Comparison of ENCODE assay signal across 26 mouse cellular contexts in the genomic region with DNA sequence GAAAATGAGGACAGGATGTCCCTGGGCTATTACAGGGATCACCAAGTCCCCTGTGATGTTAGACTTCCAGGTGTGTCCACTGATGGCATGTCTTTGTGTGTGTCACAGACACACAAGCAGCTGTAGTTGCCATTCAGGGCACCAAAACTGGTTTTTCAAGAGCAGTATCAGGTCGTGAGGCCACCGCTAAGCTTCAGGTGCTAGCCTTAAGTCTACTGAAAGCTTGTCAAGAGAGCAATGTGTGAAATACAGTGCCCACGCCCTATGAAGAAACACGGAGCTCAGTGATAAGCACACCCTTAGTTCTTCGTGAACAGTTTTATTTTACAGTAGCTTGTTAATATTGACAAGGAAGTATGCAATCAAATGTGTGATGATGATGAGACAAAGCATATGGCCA.
A peak's percentile ranks its signal among the peaks of the same experiment; 100 is the strongest.
DNase-seq lines count a peak whose midpoint lies in the region; ATAC-seq and TF ChIP-seq lines count a peak whose summit lies in the region.
"Had no signal": no experiment of that assay in that cellular context is flagged by ENCODE, and none has a peak within 500 bp of the region (broad histone marks: within the 10 kb centered on the region; RNA-seq: fewer than 3 reads in every experiment).

No protein-coding gene starts in this region.

- intact Hi-C loops in heart, postnatal 14 days (cut with DNase I): no loop called here

- H3K4me2 ChIP-seq in embryonic facial prominence, embryonic 14.5 days (ENCODE audit: low read depth, low read length): no peak overlapping the region
- peak overlapping the region; percentile 38 for H3K4me2 ChIP-seq in heart, embryonic 14.5 days (ENCODE audit: low read length)
- no peak overlapping the region for H3K4me2 ChIP-seq in intestine, postnatal 0 days (replicated peaks; ENCODE audit: low read depth)
- H3K4me2 ChIP-seq in stomach, postnatal 0 days (replicated peaks; ENCODE audit: low read depth): no peak overlapping the region
- no peak overlapping the region for H3K4me2 ChIP-seq in forebrain, embryonic 16.5 days (ENCODE audit: low read length)
- H3K4me2 ChIP-seq: embryonic facial prominence, embryonic 13.5 days; forebrain, embryonic 13.5 days; heart, embryonic 12.5 days; hindbrain, embryonic 13.5 days had no signal

- TF ChIP-seq CTCF in intestine, postnatal 0 days (IDR thresholded peaks at IDR 0.05; ENCODE audit: low read depth): no peak
- no peak for TF ChIP-seq CTCF in stomach, postnatal 0 days (IDR thresholded peaks at IDR 0.05; ENCODE audit: low read depth)

- no peak for TF ChIP-seq EP300 in stomach, postnatal 0 days (optimal IDR thresholded peaks at IDR 0.05)

- no peaks in the 10 kb centered on the region for H3K27me3 ChIP-seq in embryonic facial prominence, embryonic 14.5 days (replicated peaks; ENCODE audit: control insufficient read depth, insufficient read depth, low read length)
- H3K27me3 ChIP-seq in embryonic facial prominence, embryonic 10.5 days (replicated peaks; ENCODE audit: low read depth, poor library complexity, severe bottlenecking): no peaks in the 10 kb centered on the region
- H3K27me3 ChIP-seq in heart, embryonic 14.5 days (ENCODE audit: control insufficient read depth, insufficient read depth, low read length): no peaks in the 10 kb centered on the region
- H3K27me3 ChIP-seq in intestine, postnatal 0 days (replicated peaks; ENCODE audit: control insufficient read depth, insufficient read depth, low read length): no peaks in the 10 kb centered on the region
- no peaks in the 10 kb centered on the region for H3K27me3 ChIP-seq in stomach, postnatal 0 days (ENCODE audit: control insufficient read depth, insufficient read depth, low read length)
- no peaks in the 10 kb centered on the region for H3K27me3 ChIP-seq in forebrain, embryonic 16.5 days (replicated peaks; ENCODE audit: control insufficient read depth, insufficient read depth, low read length)
- H3K27me3 ChIP-seq: embryonic facial prominence, embryonic 13.5 days; forebrain, embryonic 13.5 days; heart, embryonic 12.5 days; hindbrain, embryonic 13.5 days had no signal

- ATAC-seq in embryonic facial prominence, embryonic 14.5 days (ENCODE audit: low read depth): no peak
- no peak for ATAC-seq in heart, embryonic 14.5 days (ENCODE audit: insufficient number of reproducible peaks, insufficient read depth, low FRiP score, low read depth)
- ATAC-seq in intestine, postnatal 0 days: peak; percentile 53; the same call in 1 of the 2 replicates
- peak; percentile 97 for ATAC-seq in stomach, postnatal 0 days (ENCODE audit: low FRiP score, low TSS enrichment)
- ATAC-seq in forebrain, embryonic 16.5 days: no peak
- ATAC-seq: activated CD4-positive, CD25-positive, alpha-beta regulatory T cell, adult 4 months; forebrain, embryonic 13.5 days; forebrain, postnatal 0 days; hindbrain, embryonic 16.5 days had no signal

- H3K9ac ChIP-seq in embryonic facial prominence, embryonic 14.5 days (ENCODE audit: low read depth, low read length): no peak overlapping the region
- H3K9ac ChIP-seq in heart, embryonic 14.5 days (ENCODE audit: low read length): no peak overlapping the region
- H3K9ac ChIP-seq in intestine, postnatal 0 days (ENCODE audit: low read depth, low read length): no peak overlapping the region
- no peak overlapping the region for H3K9ac ChIP-seq in stomach, postnatal 0 days (ENCODE audit: low read length)
- no peak overlapping the region for H3K9ac ChIP-seq in forebrain, embryonic 16.5 days (replicated peaks; ENCODE audit: low read depth, low read length)
- H3K9ac ChIP-seq: embryonic facial prominence, embryonic 13.5 days; forebrain, embryonic 13.5 days; forebrain, postnatal 0 days; heart, embryonic 12.5 days; hindbrain, embryonic 13.5 days had no signal

- no peaks in the 10 kb centered on the region for H3K9me3 ChIP-seq in embryonic facial prominence, embryonic 14.5 days (ENCODE audit: control insufficient read depth, low read length)
- no peaks in the 10 kb centered on the region for H3K9me3 ChIP-seq in embryonic facial prominence, embryonic 10.5 days
- H3K9me3 ChIP-seq in heart, embryonic 14.5 days (ENCODE audit: control insufficient read depth, low read length): no peaks in the 10 kb centered on the region
- no peaks in the 10 kb centered on the region for H3K9me3 ChIP-seq in intestine, postnatal 0 days (ENCODE audit: control insufficient read depth)
- no peaks in the 10 kb centered on the region for H3K9me3 ChIP-seq in stomach, postnatal 0 days (ENCODE audit: control insufficient read depth, low read length)
- no peaks in the 10 kb centered on the region for H3K9me3 ChIP-seq in forebrain, embryonic 16.5 days (ENCODE audit: control insufficient read depth, low read length)
- H3K9me3 ChIP-seq: embryonic facial prominence, embryonic 13.5 days; forebrain, embryonic 10.5 days; forebrain, embryonic 13.5 days; heart, embryonic 12.5 days; hindbrain, embryonic 13.5 days had no signal

- 74% methylated on average over 5 of the region's 5 CpGs for WGBS in embryonic facial prominence, embryonic 14.5 days
- 79% methylated on average over 5 of the region's 5 CpGs for WGBS in embryonic facial prominence, embryonic 10.5 days
- WGBS in heart, embryonic 14.5 days: 18% methylated on average over 5 of the region's 5 CpGs
- WGBS in intestine, postnatal 0 days: 42% methylated on average over 5 of the region's 5 CpGs
- 56% methylated on average over 5 of the region's 5 CpGs for WGBS in stomach, postnatal 0 days
- WGBS in forebrain, embryonic 16.5 days: 85% methylated on average over 5 of the region's 5 CpGs

- no peak overlapping the region for H3K27ac ChIP-seq in embryonic facial prominence, embryonic 14.5 days (replicated peaks; ENCODE audit: low read depth, low read length)
- no peak overlapping the region for H3K27ac ChIP-seq in embryonic facial prominence, embryonic 10.5 days (replicated peaks)
- H3K27ac ChIP-seq in heart, embryonic 14.5 days (replicated peaks in 1 of 2; ENCODE audit: control insufficient read depth in 1 of 2, insufficient read depth in 1 of 2, low read depth in 2 of 2, low read length in 2 of 2): 0 out of 4 replicates have a peak overlapping the region, but pooled peaks of 1 of the 2 experiments have one; percentile 24
- no peak overlapping the region for H3K27ac ChIP-seq in intestine, postnatal 0 days (ENCODE audit: low read depth, low read length)
- H3K27ac ChIP-seq in stomach, postnatal 0 days (replicated peaks): no peak overlapping the region
- H3K27ac ChIP-seq in forebrain, embryonic 16.5 days (ENCODE audit: low read length): no peak overlapping the region
- H3K27ac ChIP-seq: embryonic facial prominence, embryonic 13.5 days; forebrain, embryonic 10.5 days; forebrain, embryonic 13.5 days; gastrocnemius, adult 2 months; heart, adult 2 months; hindbrain, embryonic 13.5 days had no signal

- H3K36me3 ChIP-seq in embryonic facial prominence, embryonic 14.5 days (ENCODE audit: control insufficient read depth, insufficient read depth, low read length): no peaks in the 10 kb centered on the region
- no peaks in the 10 kb centered on the region for H3K36me3 ChIP-seq in embryonic facial prominence, embryonic 10.5 days (replicated peaks)
- no peaks in the 10 kb centered on the region for H3K36me3 ChIP-seq in heart, embryonic 14.5 days (ENCODE audit: control insufficient read depth, insufficient read depth, low read length)
- H3K36me3 ChIP-seq in intestine, postnatal 0 days (ENCODE audit: control insufficient read depth, insufficient read depth): no peaks in the 10 kb centered on the region
- H3K36me3 ChIP-seq in stomach, postnatal 0 days (ENCODE audit: control insufficient read depth, insufficient read depth, low read length): no peaks in the 10 kb centered on the region
- H3K36me3 ChIP-seq in forebrain, embryonic 16.5 days (ENCODE audit: control insufficient read depth, insufficient read depth): no peaks in the 10 kb centered on the region
- H3K36me3 ChIP-seq: embryonic facial prominence, embryonic 13.5 days; forebrain, embryonic 10.5 days; heart, embryonic 12.5 days; hindbrain, embryonic 13.5 days had no signal

- DNase-seq in embryonic facial prominence, embryonic 14.5 days (ENCODE audit: low spot score): peak; percentile 2
- no peak for DNase-seq in embryonic facial prominence, embryonic 10.5 days (ENCODE audit: low spot score)
- no peak for DNase-seq in heart, postnatal 14 days
- peak; percentile 54 for DNase-seq in stomach, postnatal 0 days (ENCODE audit: low spot score)
- DNase-seq in embryo, embryonic 10.5 days (ENCODE audit: low spot score): no peak
- DNase-seq: adrenal gland, adult 8-10 months; adrenal gland, postnatal 25 days; cerebellum, adult 11-12 months; cerebellum, adult 8-10 months; cerebellum, postnatal 10 days; forebrain, postnatal 0 days; gastrocnemius, adult 2 months; gastrocnemius, postnatal 25 days; heart, adult 2 months; kidney, adult 11 months; kidney, adult 8-10 months had no signal

- no peak overlapping the region for H3K4me3 ChIP-seq in embryonic facial prominence, embryonic 14.5 days (ENCODE audit: low read depth, low read length)
- no peak overlapping the region for H3K4me3 ChIP-seq in embryonic facial prominence, embryonic 10.5 days
- no peak overlapping the region for H3K4me3 ChIP-seq in heart, embryonic 14.5 days (ENCODE audit: control insufficient read depth in 1 of 2, insufficient read depth in 1 of 2, low read depth in 1 of 2, low read length in 2 of 2)
- no peak overlapping the region for H3K4me3 ChIP-seq in intestine, postnatal 0 days (ENCODE audit: low read depth, low read length)
- H3K4me3 ChIP-seq in stomach, postnatal 0 days (ENCODE audit: low read depth, low read length): no peak overlapping the region
- no peak overlapping the region for H3K4me3 ChIP-seq in forebrain, embryonic 16.5 days (replicated peaks; ENCODE audit: low read length)
- H3K4me3 ChIP-seq: embryonic facial prominence, embryonic 13.5 days; forebrain, embryonic 10.5 days; forebrain, embryonic 13.5 days; gastrocnemius, adult 2 months; heart, adult 2 months; heart, embryonic 12.5 days; hindbrain, embryonic 13.5 days had no signal

- no peaks in the 10 kb centered on the region for H3K4me1 ChIP-seq in embryonic facial prominence, embryonic 14.5 days (ENCODE audit: control insufficient read depth, insufficient read depth, low read length)
- H3K4me1 ChIP-seq in embryonic facial prominence, embryonic 10.5 days: no peaks in the 10 kb centered on the region
- no peaks in the 10 kb centered on the region for H3K4me1 ChIP-seq in heart, embryonic 14.5 days (ENCODE audit: control insufficient read depth in 2 of 2, insufficient read depth in 2 of 2, low read length in 2 of 2)
- no peaks in the 10 kb centered on the region for H3K4me1 ChIP-seq in intestine, postnatal 0 days (replicated peaks; ENCODE audit: control insufficient read depth, insufficient read depth, low read length)
- no peaks in the 10 kb centered on the region for H3K4me1 ChIP-seq in stomach, postnatal 0 days (replicated peaks; ENCODE audit: control insufficient read depth, insufficient read depth)
- H3K4me1 ChIP-seq in forebrain, embryonic 16.5 days (replicated peaks; ENCODE audit: control insufficient read depth, insufficient read depth, low read length): no peaks in the 10 kb centered on the region
- H3K4me1 ChIP-seq: embryonic facial prominence, embryonic 13.5 days; forebrain, embryonic 10.5 days; forebrain, embryonic 13.5 days; hindbrain, embryonic 13.5 days had no signal

Comparison
In these comparisons a context has a peak if more than half of its experiments do, and no peak if none do; other contexts are left out.
1. DNase-seq: peak in embryonic facial prominence, embryonic 14.5 days (single experiment) and stomach, postnatal 0 days (single experiment); none in embryonic facial prominence, embryonic 10.5 days (single experiment), heart, postnatal 14 days (0 of 2) and embryo, embryonic 10.5 days (single experiment).
2. ATAC-seq: peak in intestine, postnatal 0 days (single experiment) and stomach, postnatal 0 days (single experiment); none in embryonic facial prominence, embryonic 14.5 days (single experiment), heart, embryonic 14.5 days (single experiment) and forebrain, embryonic 16.5 days (single experiment).